Mouse (Mus musculus): Measurements from ENCODE around the gene Ctsa. TPM values are rescaled to one million over a fixed set of nuclear protein-coding genes. Genes with fewer than 3 reads are reported as not detected.
A peak's percentile ranks its signal among the peaks of the same experiment; 100 is the strongest.

Gene Ctsa
- polyA plus RNA-seq (2016; fragmentation: Nextera tagmentation; extraction: Ambion mirVana): 93.0 and 105 TPM in 2 replicates

GRCm38 (mm10) chr2:164832748-164833301 lies at the start of gene Ctsa:
Gene Ctsa (plus strand): TSS chr2:164832873.
- Histone ChIP-seq H3K4me3 (peak within 1 kb of the TSS; percentile 88), H3K4me1 (peaks cover 27% of the 10 kb centered on the region), H3K36me3 (peaks cover 37% of the 10 kb centered on the region), H3K27ac (peak within 1 kb of the TSS; percentile 93), H3K9me3 (replicated peaks) (no peaks in the 10 kb centered on the region), H3K27me3 (ENCODE audit: low read depth, poor library complexity, severe bottlenecking) (no peaks in the 10 kb centered on the region)
- 1% methylated on average over 35 of the region's 35 CpGs for WGBS
- peak; percentile 79 for DNase-seq (ENCODE audit: low spot score)

DNA sequence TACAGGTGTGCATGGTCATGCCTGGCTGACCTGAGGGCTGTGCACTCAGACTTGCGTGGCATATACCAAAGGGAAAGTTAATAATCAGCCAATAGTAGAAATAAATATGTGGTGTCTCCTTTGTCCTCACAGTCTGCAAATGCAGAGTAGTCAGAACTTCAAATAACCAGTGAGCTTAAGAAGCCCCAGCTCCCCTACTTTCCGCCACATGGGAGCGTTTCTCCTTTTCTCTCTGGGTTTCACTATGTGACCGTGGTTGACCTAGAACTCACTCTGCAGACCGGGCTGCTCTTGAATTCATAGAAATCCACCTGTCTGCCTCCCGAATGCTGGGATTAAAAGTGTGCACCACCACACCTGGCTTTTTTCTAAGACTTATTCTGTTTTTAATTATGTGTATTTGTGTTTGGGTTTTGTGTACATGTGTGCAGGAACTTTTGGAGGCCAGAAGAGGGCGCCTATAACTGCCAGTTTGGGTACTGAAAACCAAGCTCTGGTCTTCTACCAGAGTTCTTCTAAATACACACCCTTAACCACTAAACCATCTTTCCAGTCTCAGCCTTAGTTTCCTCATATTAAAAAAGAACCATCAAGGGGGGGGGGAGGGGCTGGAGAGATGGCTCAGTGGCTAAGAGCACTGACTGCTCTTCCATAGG lies 48.6 kb upstream of the Ctsa start:
- WGBS: 73% methylated on average over 7 of the region's 7 CpGs
- H3K4me1 ChIP-seq: peaks cover 20% of the 10 kb centered on the region
- H3K36me3 ChIP-seq: 0 out of 2 replicates have a peak, but pooled peaks cover 6% of the 10 kb centered on the region
- no peaks in the 10 kb centered on the region for H3K9me3 ChIP-seq (replicated peaks)
- no peaks in the 10 kb centered on the region for H3K27me3 ChIP-seq (ENCODE audit: low read depth, poor library complexity, severe bottlenecking)
- no peak overlapping the region for H3K4me3 ChIP-seq
- no peak for DNase-seq (ENCODE audit: low spot score)
- H3K27ac ChIP-seq: no peak overlapping the region

- H3K27me3 ChIP-seq (ENCODE audit: low read depth, poor library complexity, severe bottlenecking): no peaks in the 10 kb centered on the region
- peak overlapping the region; percentile 73 for H3K4me3 ChIP-seq
- peak overlapping the region; percentile 83 for H3K27ac ChIP-seq
- H3K9me3 ChIP-seq (replicated peaks): no peaks in the 10 kb centered on the region
- DNase-seq (ENCODE audit: low spot score): no peak
- peaks cover 20% of the 10 kb centered on the region for H3K4me1 ChIP-seq
- peaks cover 12% of the 10 kb centered on the region for H3K36me3 ChIP-seq
- WGBS: 17% methylated on average over 7 of the region's 7 CpGs
Measured at GRCm38 (mm10) chr2:164784869-164785420, 47.7 kb upstream of the Ctsa start.

DNA sequence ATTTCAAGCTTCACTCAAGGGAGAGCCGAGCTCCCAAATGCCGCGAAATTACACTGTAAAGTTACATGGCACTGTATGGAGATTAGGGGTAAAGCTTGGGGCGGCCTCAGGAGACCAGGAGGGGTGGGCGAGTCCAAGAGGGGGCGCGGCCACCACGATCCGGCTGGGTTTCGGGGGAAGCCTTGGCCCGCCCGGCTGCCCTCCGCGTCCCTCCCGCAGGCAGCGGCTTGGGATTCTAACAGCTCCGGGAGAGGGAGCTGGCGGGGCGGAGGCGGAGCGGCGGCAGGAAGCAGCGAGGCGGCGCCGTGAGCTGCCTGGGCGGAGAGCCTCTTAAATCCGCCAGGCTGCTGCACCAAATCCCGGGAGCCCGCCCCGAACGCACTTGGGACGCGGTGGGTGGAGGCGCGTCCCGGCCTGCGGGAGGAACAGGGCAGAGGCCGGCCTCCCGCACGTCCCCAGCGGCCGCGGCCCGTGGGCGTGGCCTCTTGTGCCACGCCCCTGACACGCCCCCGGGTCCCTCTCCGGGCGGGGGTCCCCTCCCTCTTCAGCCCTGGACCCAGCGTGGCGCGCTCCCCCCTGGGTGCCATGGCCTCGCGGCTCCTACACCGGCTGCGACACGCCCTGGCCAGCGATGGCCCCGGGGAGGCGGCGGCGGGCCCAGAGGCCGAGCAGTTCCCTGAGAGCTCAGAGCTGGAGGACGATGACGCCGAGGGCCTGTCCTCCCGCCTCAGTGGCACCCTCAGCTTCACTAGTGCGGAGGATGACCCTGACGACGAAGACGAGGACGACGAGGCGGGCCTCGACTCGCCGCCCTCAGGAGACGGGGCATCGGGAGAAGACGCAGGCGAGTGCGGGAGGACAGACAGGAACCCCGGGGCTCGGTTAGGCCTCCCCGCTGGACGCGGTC lies 46.9 kb upstream of the Ctsa start, which contains the start of gene Snx21:
Gene Snx21, plus strand, starts transcription at position 343 of the 907 bp plus-strand sequence.
- Histone ChIP-seq H3K9me3 (replicated peaks) (no peaks in the 10 kb centered on the region), H3K27ac (peak within 1 kb of the TSS; percentile 83), H3K27me3 (ENCODE audit: low read depth, poor library complexity, severe bottlenecking) (no peaks in the 10 kb centered on the region), H3K36me3 (peaks cover 20% of the 10 kb centered on the region), H3K4me1 (peaks cover 20% of the 10 kb centered on the region), H3K4me3 (peak within 1 kb of the TSS; percentile 73)
- WGBS: under 1% methylated on average over 85 of the region's 89 CpGs
- peak; percentile 92 for DNase-seq (ENCODE audit: low spot score)

GRCm38 (mm10) chr2:164786388-164786885 lies 46.2 kb upstream of the Ctsa start:
- WGBS: 10% methylated on average over 15 of the region's 15 CpGs
- no peaks in the 10 kb centered on the region for H3K9me3 ChIP-seq (replicated peaks)
- peak overlapping the region; percentile 83 for H3K27ac ChIP-seq
- peaks cover 27% of the 10 kb centered on the region for H3K36me3 ChIP-seq
- no peak for DNase-seq (ENCODE audit: low spot score)
- H3K27me3 ChIP-seq (ENCODE audit: low read depth, poor library complexity, severe bottlenecking): no peaks in the 10 kb centered on the region
- peaks cover 20% of the 10 kb centered on the region for H3K4me1 ChIP-seq
- peak overlapping the region; percentile 73 for H3K4me3 ChIP-seq

GRCm38 (mm10) chr2:164787032-164787431 lies 45.6 kb upstream of the Ctsa start:
- H3K27me3 ChIP-seq (ENCODE audit: low read depth, poor library complexity, severe bottlenecking): no peaks in the 10 kb centered on the region
- no peak overlapping the region for H3K27ac ChIP-seq
- DNase-seq (ENCODE audit: low spot score): no peak
- 91% methylated on average over 3 of the region's 3 CpGs for WGBS
- H3K4me1 ChIP-seq: peaks cover 20% of the 10 kb centered on the region
- H3K9me3 ChIP-seq (replicated peaks): no peaks in the 10 kb centered on the region
- H3K36me3 ChIP-seq: peaks cover 33% of the 10 kb centered on the region
- H3K4me3 ChIP-seq: no peak overlapping the region

GRCm38 (mm10) chr2:164787779-164788178 lies 44.9 kb upstream of the Ctsa start:
- WGBS: 89% methylated on average over 10 of the region's 10 CpGs
- Histone ChIP-seq H3K36me3 (peaks cover 41% of the 10 kb centered on the region), H3K9me3 (replicated peaks) (no peaks in the 10 kb centered on the region), H3K27ac (no peak overlapping the region), H3K4me3 (no peak overlapping the region), H3K27me3 (ENCODE audit: low read depth, poor library complexity, severe bottlenecking) (no peaks in the 10 kb centered on the region), H3K4me1 (peaks cover 20% of the 10 kb centered on the region)
- DNase-seq (ENCODE audit: low spot score): no peak

- no peak overlapping the region for H3K27ac ChIP-seq
Measured at GRCm38 (mm10) chr2:164788411-164788810, 44.3 kb upstream of the Ctsa start.

GRCm38 (mm10) chr2:164790451-164790850 lies 42.2 kb upstream of the Ctsa start:
- 84% methylated on average over 4 of the region's 4 CpGs for WGBS
- H3K36me3 ChIP-seq: peaks cover 62% of the 10 kb centered on the region

More at GRCm38 (mm10) chr2:164788411-164788810, 44.3 kb upstream of the Ctsa start:
- Histone ChIP-seq H3K36me3 (peaks cover 47% of the 10 kb centered on the region), H3K4me1 (peaks cover 20% of the 10 kb centered on the region), H3K9me3 (replicated peaks) (no peaks in the 10 kb centered on the region), H3K4me3 (no peak overlapping the region), H3K27me3 (ENCODE audit: low read depth, poor library complexity, severe bottlenecking) (no peaks in the 10 kb centered on the region)
- 73% methylated on average over 4 of the region's 4 CpGs for WGBS
- no peak for DNase-seq (ENCODE audit: low spot score)

GRCm38 (mm10) chr2:164791841-164792261 lies 40.8 kb upstream of the Ctsa start:
- H3K36me3 ChIP-seq: peaks cover 76% of the 10 kb centered on the region
- WGBS: 93% methylated on average over 18 of the region's 18 CpGs
- H3K9me3 ChIP-seq (replicated peaks): no peaks in the 10 kb centered on the region
- no peak overlapping the region for H3K4me3 ChIP-seq
- no peaks in the 10 kb centered on the region for H3K27me3 ChIP-seq (ENCODE audit: low read depth, poor library complexity, severe bottlenecking)
- no peak overlapping the region for H3K27ac ChIP-seq
- H3K4me1 ChIP-seq: peaks cover 2% of the 10 kb centered on the region; the same call in 1 of the 2 replicates
- no peak for DNase-seq (ENCODE audit: low spot score)

More at GRCm38 (mm10) chr2:164790451-164790850, 42.2 kb upstream of the Ctsa start:
- Histone ChIP-seq H3K4me1 (peaks cover 13% of the 10 kb centered on the region), H3K4me3 (no peak overlapping the region), H3K9me3 (replicated peaks) (no peaks in the 10 kb centered on the region), H3K27ac (no peak overlapping the region), H3K27me3 (ENCODE audit: low read depth, poor library complexity, severe bottlenecking) (no peaks in the 10 kb centered on the region)
- no peak for DNase-seq (ENCODE audit: low spot score)

DNA sequence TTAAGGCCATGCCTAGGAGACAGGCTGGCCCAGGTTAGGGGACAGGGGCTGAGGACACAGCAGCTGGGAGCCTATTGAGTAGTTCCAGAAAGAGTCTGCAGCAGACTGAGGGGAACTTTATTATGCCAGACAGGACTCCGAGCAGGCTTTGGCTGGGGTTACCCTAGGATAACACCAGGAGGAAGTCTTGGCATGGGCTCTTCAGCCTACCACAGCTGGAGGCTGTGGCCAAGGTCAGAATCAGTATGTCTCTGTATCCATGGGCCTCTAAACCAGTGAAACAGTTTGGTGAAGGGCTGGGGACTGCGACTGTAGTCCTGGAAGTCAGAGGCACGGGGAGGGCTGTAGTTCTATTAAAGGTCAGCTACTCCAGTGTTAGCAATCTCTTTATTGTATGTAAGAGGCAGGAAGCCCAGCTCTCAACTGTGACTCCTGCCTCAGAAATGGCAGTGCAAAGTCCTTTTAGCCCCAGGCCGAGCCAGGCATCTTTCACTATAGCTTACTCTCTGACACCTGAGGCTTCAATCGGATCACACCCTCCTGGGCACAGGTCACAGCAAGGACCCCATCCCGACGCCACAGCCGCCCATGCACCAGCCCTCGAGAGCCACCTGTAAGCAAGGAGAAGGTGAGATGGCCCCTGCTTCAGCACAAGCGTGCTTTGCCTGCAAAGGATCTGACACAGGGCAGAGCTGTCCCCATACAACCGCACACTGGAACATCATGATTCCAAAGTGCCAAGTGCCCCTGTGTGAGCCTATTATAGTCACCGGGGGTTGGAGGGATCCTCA lies 40.1 kb upstream of the Ctsa start:
- Histone ChIP-seq H3K4me1 (peaks cover 2% of the 10 kb centered on the region; the same call in 1 of the 2 replicates), H3K27ac (no peak overlapping the region), H3K9me3 (replicated peaks) (no peaks in the 10 kb centered on the region), H3K27me3 (ENCODE audit: low read depth, poor library complexity, severe bottlenecking) (no peaks in the 10 kb centered on the region), H3K36me3 (peaks cover 82% of the 10 kb centered on the region), H3K4me3 (no peak overlapping the region)
- 92% methylated on average over 12 of the region's 12 CpGs for WGBS
- no peak for DNase-seq (ENCODE audit: low spot score)

- 90% methylated on average over 3 of the region's 3 CpGs for WGBS
Measured at GRCm38 (mm10) chr2:164793236-164793635, 39.4 kb upstream of the Ctsa start.

More at GRCm38 (mm10) chr2:164793236-164793635, 39.4 kb upstream of the Ctsa start:
- no peaks in the 10 kb centered on the region for H3K27me3 ChIP-seq (ENCODE audit: low read depth, poor library complexity, severe bottlenecking)
- H3K9me3 ChIP-seq (replicated peaks): no peaks in the 10 kb centered on the region
- DNase-seq (ENCODE audit: low spot score): peak; percentile 57
- H3K4me1 ChIP-seq: peaks cover 2% of the 10 kb centered on the region; the same call in 1 of the 2 replicates
- H3K36me3 ChIP-seq: peaks cover 88% of the 10 kb centered on the region
- H3K27ac ChIP-seq: no peak overlapping the region
- no peak overlapping the region for H3K4me3 ChIP-seq
